Mouse (Mus musculus) testis, postnatal 14 days (tissue): ENCODE measurements at regions not wholly inside any gene's neighbourhood (a gene's known extent, or its start where the extent isn't known, plus 50 kb on each side); places are given as distances from the start of the nearest gene placed in this dataset.
A peak's percentile ranks its signal among the peaks of the same experiment; 100 is the strongest.

Experiments
- DNase-seq: peaks from one replicate; pipeline ENCODE4 v3.0.0; 2021; ENCODE audit warnings: low spot score

GRCm38 (mm10) chr15:63724543-63725186, 120.3 kb downstream of the Gsdmc2 start:
- DNase-seq = no peak

GRCm38 (mm10) chr15:63722991-63723390, 122.0 kb downstream of the Gsdmc2 start:
- no peak for DNase-seq

GRCm38 (mm10) chr15:63721669-63722357, 123.2 kb downstream of the Gsdmc2 start:
- DNase-seq = peak; percentile 8

- DNase-seq = no peak
These were observed 127.2 kb downstream of the Gsdmc2 start for GRCm38 (mm10) chr15:63717812-63718211.

GRCm38 (mm10) chr15:63713697-63714096, 131.3 kb downstream of the Gsdmc2 start:
- no peak for DNase-seq

GRCm38 (mm10) chr15:63710381-63710780, 134.6 kb downstream of the Gsdmc2 start:
- no peak for DNase-seq

GRCm38 (mm10) chr15:63709270-63709933, 135.6 kb downstream of the Gsdmc2 start:
- DNase-seq = no peak

- DNase-seq = no peak
These were observed 140.3 kb downstream of the Gsdmc2 start for GRCm38 (mm10) chr15:63704636-63705035.

- DNase-seq = no peak
These were observed 147.1 kb downstream of the Gsdmc2 start for GRCm38 (mm10) chr15:63697831-63698230.

GRCm38 (mm10) chr15:63694150-63694549, 150.8 kb downstream of the Gsdmc2 start:
- no peak for DNase-seq

GRCm38 (mm10) chr15:63693561-63693960, 151.4 kb downstream of the Gsdmc2 start:
- DNase-seq = no peak

GRCm38 (mm10) chr15:63692491-63693295, 152.3 kb downstream of the Gsdmc2 start:
- DNase-seq = no peak

- DNase-seq = no peak
These were observed 155.0 kb downstream of the Gsdmc2 start for GRCm38 (mm10) chr15:63689788-63690575.

GRCm38 (mm10) chr15:63687852-63688251, 157.1 kb downstream of the Gsdmc2 start:
- no peak for DNase-seq

- no peak for DNase-seq
These were observed 157.9 kb downstream of the Gsdmc2 start for GRCm38 (mm10) chr15:63686954-63687562.

- no peak for DNase-seq
These were observed 164.7 kb downstream of the Gsdmc2 start for GRCm38 (mm10) chr15:63679984-63680925.

- no peak for DNase-seq
These were observed 166.1 kb downstream of the Gsdmc2 start for GRCm38 (mm10) chr15:63678921-63679320.

- DNase-seq = no peak
These were observed 169.4 kb downstream of the Gsdmc2 start for GRCm38 (mm10) chr15:63675491-63676036.

GRCm38 (mm10) chr15:63674404-63674803, 170.6 kb downstream of the Gsdmc2 start:
- no peak for DNase-seq

- no peak for DNase-seq
These were observed 173.9 kb downstream of the Gsdmc2 start for GRCm38 (mm10) chr15:63671081-63671480.
